Mouse (Mus musculus): Measurements from ENCODE around the gene Rgs3. TPM values are rescaled to one million over a fixed set of nuclear protein-coding genes. Genes with fewer than 3 reads are reported as not detected.

Gene Rgs3
- total and polyA plus RNA-seq, 3 experiments: not detected

DNA sequence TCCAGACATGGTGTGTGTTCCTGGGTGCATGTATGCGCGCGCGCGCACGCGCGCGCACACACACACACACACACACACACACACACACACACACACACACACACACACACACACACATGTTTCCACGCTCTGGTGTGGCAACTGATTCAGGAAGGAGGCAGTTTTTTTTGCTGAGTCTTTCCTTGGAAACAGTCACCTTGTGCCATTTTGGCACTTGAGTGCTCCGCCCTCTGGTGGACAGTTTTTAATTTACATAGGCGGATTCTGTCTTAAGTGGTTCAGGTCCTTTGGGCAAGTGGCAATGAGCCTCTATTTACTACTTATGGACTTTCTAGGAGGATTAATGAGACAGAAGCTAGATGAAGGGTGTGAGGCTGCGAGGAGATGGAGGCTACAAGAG lies 136.3 kb downstream of the Rgs3 start:
- H3K79me2 ChIP-seq (ENCODE audit: control insufficient read depth, insufficient read depth, low read length, poor library complexity): no peaks in the 10 kb centered on the region
- H3K4me1 ChIP-seq (ENCODE audit: control insufficient read depth in 1 of 2, insufficient read depth in 2 of 2, low read length in 2 of 2): no peaks in the 10 kb centered on the region
- no peak overlapping the region for H3K27ac ChIP-seq (ENCODE audit: control insufficient read depth, low read depth, low read length)
- TF ChIP-seq MEF2A (IDR thresholded peaks at IDR 0.05; ENCODE audit: extremely low read depth, insufficient replicate concordance, low read depth, low read length, poor library complexity, severe bottlenecking) (no peak), RAD21 (IDR thresholded peaks at IDR 0.05; ENCODE audit: low read depth, low read length) (peak; percentile 45), CTCF (IDR thresholded peaks at IDR 0.05 in 2 of 3, conservative IDR thresholded peaks at IDR 0.05 in 1 of 3; ENCODE audit: control insufficient read depth in 1 of 3, insufficient read depth in 1 of 3, low read depth in 2 of 3, low read length in 3 of 3, poor library complexity in 1 of 3, severe bottlenecking in 1 of 3) (peak in 2 of 3 experiments; percentile 33 to 53; a peak in 5 of 6 replicates), SMC3 (IDR thresholded peaks at IDR 0.05; ENCODE audit: low read depth, low read length) (peak; percentile 59), ZC3H11A (IDR thresholded peaks at IDR 0.05; ENCODE audit: low read depth, low read length) (peak; percentile 21; the same call in 1 of the 2 replicates), KAT2A (conservative IDR thresholded peaks at IDR 0.05; ENCODE audit: low read depth, low read length) (no peak), POLR2A (IDR thresholded peaks at IDR 0.05; ENCODE audit: control insufficient read depth in 1 of 2, insufficient read depth in 1 of 2, low read depth in 1 of 2, low read length in 2 of 2, poor library complexity in 1 of 2) (no peak), ZMIZ1 (IDR thresholded peaks at IDR 0.05; ENCODE audit: low read depth, low read length) (no peak), MYB (IDR thresholded peaks at IDR 0.05; ENCODE audit: low read depth, low read length) (no peak)
- no peaks in the 10 kb centered on the region for H3K9me3 ChIP-seq (replicated peaks; ENCODE audit: insufficient read depth, low read length)
- no peak overlapping the region for H3K4me3 ChIP-seq (ENCODE audit: control insufficient read depth in 1 of 2, insufficient read depth in 1 of 2, low read depth in 2 of 2, low read length in 2 of 2)
- H3K27me3 ChIP-seq (ENCODE audit: control insufficient read depth in 1 of 2, insufficient read depth in 2 of 2, low read length in 2 of 2): no peaks in the 10 kb centered on the region
- no peaks in the 10 kb centered on the region for H3K36me3 ChIP-seq (ENCODE audit: control insufficient read depth in 1 of 2, insufficient read depth in 2 of 2, low read length in 2 of 2)
- H3K9ac ChIP-seq (ENCODE audit: control insufficient read depth, low read depth, low read length, poor library complexity, severe bottlenecking): no peak overlapping the region
- DNase-seq (ENCODE audit: low read depth, low spot score): peak; percentile 42

- no peak for DNase-seq (ENCODE audit: low read depth, low spot score)
- TF ChIP-seq MXI1 (IDR thresholded peaks at IDR 0.05; ENCODE audit: low read depth, low read length) (no peak), MYC (IDR thresholded peaks at IDR 0.05; ENCODE audit: low read depth, low read length) (no peak), SIN3A (IDR thresholded peaks at IDR 0.05; ENCODE audit: low read length) (no peak), GABPA (IDR thresholded peaks at IDR 0.05; ENCODE audit: low read depth, low read length) (no peak), MEF2A (IDR thresholded peaks at IDR 0.05; ENCODE audit: extremely low read depth, insufficient replicate concordance, low read depth, low read length, poor library complexity, severe bottlenecking) (no peak), NRF1 (IDR thresholded peaks at IDR 0.05; ENCODE audit: insufficient read depth, low read depth, low read length, poor library complexity, severe bottlenecking) (no peak), BHLHE40 (IDR thresholded peaks at IDR 0.05; ENCODE audit: borderline replicate concordance, low read depth, low read length) (no peak), USF2 (IDR thresholded peaks at IDR 0.05; ENCODE audit: borderline replicate concordance in 1 of 2, insufficient read depth in 1 of 2, low read depth in 1 of 2, low read length in 2 of 2) (no peak), EP300 (IDR thresholded peaks at IDR 0.05; ENCODE audit: low read depth in 1 of 2, low read length in 2 of 2) (no peak), POLR2AphosphoS2 (IDR thresholded peaks at IDR 0.05; ENCODE audit: low read length) (no peak)
- H3K79me2 ChIP-seq (ENCODE audit: control insufficient read depth, insufficient read depth, low read length, poor library complexity): no peaks in the 10 kb centered on the region
- H3K4me3 ChIP-seq (ENCODE audit: control insufficient read depth in 1 of 2, insufficient read depth in 1 of 2, low read depth in 2 of 2, low read length in 2 of 2): no peak overlapping the region
- no peaks in the 10 kb centered on the region for H3K36me3 ChIP-seq (ENCODE audit: control insufficient read depth in 1 of 2, insufficient read depth in 2 of 2, low read length in 2 of 2)
- H3K27me3 ChIP-seq (ENCODE audit: control insufficient read depth in 1 of 2, insufficient read depth in 2 of 2, low read length in 2 of 2): no peaks in the 10 kb centered on the region
- no peak overlapping the region for H3K9ac ChIP-seq (ENCODE audit: control insufficient read depth, low read depth, low read length, poor library complexity, severe bottlenecking)
- H3K9me3 ChIP-seq (replicated peaks; ENCODE audit: insufficient read depth, low read length): no peaks in the 10 kb centered on the region
- no peaks in the 10 kb centered on the region for H3K4me1 ChIP-seq (ENCODE audit: control insufficient read depth in 1 of 2, insufficient read depth in 2 of 2, low read length in 2 of 2)
- H3K27ac ChIP-seq (ENCODE audit: control insufficient read depth, low read depth, low read length): no peak overlapping the region
These were observed 137.2 kb downstream of the Rgs3 start for GRCm38 (mm10) chr4:62696699-62697404.
